Mouse (Mus musculus) CD4-positive helper T cell, adult 2 months (primary cell): ENCODE results near the gene Lap3.

ENCODE experiments used
- DNase-seq: peaks from one replicate; pipeline ENCODE4 v3.0.0-alpha.2; 2012; ENCODE audit warnings: low read depth, missing footprints, low spot score

Gene Lap3

DNA sequence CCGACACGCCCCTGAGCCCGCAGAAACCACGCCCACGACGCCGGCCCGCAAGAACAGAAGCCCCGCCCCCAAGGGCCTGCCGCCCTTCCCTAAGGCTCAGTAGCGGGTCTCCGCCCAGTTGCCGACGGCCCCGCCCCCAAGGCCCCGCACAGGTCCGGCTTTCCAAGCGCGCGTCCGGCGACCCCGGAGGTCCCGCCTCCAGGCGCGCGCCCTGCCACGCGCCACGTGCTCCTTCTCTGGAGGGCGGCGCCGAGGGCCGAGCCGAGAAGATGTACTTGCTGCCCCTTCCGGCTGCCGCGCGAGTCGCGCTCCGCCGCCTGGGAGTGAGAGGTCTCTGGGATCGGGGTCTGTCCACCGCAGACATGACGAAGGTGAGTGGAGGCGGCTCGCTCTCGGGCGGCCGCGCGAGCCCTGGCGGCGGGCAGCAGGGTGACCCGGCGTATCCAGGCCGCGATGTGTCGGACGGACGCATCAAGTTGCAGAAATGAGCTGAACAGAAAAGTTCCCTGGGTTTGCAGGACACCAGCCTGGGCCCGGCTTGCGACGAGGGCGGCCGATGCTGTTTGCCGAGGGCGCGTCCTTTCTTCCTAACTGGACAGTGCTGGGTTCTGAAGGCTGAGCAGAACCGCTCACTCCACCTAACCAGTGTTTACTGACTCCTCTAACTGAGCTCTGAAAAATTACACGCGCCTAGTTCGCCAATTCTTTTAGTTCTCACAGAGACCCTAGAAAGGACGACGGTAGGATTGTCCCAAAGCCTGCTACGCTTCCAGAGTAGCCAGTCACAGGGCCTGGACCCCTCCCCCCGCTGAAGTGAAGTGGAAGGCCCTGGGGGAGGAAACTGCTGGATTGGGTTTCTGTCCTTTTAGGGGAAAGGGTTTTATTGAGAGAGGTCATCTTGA lies at the start of gene Lap3:
TSS of gene Lap3 (plus strand) at position 184 of the 902 bp plus-strand sequence.
- DNase-seq, result peak; percentile 97

DNA sequence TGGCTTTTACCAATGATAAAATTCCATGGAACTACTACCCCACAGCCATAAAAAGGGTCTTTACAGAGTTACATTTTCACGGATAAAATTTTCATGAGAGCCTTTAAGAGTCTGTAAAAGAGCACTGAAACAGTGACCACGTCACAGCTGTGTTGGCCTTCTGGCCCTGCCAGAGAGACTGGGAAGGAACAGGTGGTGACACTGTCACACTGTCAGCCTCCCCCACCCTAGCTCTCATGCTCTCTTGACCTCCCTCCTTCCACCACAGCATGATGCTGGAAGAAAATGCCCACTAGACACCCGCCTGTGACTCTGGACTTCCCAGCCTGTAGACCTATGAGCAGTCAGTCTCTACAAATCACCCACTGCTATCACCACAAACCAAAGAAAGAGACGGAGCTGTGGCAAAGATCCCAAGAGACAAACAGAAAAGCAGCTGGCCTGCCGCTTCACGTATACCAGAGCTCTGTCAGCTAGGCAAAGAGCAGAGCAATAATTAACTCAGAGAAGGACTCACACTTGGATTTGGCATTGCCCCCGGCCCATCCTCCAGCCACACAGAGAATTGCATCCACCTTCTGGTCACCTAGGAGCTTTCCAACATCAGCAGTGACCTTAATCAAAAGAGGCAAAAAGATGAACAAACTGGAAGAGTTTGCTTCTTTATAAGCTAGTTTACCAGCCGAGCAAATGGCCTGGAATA lies 48.9 kb upstream of the Lap3 start:
- DNase-seq, result no peak

DNA sequence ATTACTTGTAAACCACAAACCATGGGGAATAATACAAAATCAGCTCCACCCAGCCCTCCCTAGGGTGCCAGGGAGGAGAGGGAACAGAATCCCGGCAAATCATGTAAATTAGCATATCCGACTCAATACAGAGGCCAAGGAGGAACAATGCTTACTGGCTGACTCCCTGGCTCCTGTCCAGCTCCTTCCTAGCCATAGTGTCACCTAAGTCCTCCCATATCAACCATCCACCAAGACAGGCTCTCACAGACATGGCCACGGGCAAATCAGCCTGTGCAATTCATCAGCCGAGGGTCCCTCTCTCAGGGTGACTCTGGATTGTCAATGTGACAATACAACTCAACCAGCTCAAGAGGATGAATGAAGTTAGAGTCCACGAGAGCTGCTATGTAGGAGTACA lies 44.5 kb upstream of the Lap3 start:
- no peak for DNase-seq

DNA sequence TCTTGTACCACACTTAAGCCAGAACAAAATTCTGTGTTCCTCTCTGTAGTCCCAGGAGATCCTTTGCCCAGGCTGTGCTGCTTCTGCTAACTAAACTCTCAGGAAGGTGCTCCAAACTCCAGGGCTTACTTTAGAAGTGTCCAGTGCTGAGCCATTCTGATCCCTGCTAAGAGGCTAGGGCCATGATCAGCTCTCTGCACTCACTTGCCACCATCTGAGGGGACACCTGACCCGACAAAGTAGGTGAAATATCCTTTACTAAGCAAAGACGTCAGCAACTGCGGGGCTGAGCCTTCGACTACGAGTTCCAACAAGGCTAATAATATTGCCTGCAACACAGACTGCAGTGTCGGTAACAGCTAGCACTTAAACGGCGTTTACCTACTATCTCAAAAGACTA lies 44.0 kb upstream of the Lap3 start:
- peak; percentile 17 for DNase-seq

DNA sequence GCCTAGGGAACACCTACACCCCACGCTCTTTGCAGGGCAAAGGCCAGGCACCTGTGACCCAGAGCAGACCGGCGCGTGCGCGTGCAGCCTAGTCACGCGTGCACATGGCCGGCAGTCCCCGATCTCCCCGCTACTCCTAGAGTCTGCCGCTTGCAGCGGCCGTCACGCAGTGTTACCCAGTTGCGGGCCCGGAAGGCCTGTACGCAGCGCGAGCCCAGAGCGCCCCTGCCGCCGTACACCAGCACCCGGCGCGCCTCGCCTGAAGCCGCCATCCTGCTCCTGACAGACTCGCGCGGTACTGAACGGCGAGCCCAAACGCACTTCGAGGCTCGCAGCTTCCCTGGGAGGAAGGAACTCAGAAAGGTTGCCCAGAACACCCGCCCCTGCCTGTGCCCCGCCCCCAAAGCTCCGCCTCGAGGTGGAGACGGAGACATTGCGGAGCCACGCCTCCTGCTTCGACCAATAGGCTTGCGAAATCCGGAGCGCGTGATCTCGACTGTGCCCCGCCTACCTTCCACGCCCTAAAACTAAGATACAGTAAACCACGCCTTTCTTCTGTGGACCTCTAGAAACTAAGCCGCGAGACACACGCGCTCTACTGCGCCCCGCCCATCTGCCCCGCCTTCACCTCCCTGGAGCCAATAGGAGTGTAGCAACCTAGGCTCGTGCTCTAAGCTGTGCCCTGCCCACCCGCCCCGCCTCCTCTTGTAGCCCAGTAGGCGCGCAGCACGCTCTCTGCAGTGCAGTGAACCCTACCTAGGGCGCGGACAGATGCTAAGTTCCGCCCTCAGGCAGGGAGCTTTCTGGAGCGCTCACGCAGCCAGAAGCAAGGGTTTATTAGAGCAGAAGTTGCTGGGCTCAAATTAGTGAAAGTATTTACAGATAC lies 43.1 kb upstream of the Lap3 start, which contains the start of gene Qdpr:
TSS of gene Qdpr (minus strand) at position 406 of the 886 bp plus-strand sequence.
- peak; percentile 100 for DNase-seq

DNA sequence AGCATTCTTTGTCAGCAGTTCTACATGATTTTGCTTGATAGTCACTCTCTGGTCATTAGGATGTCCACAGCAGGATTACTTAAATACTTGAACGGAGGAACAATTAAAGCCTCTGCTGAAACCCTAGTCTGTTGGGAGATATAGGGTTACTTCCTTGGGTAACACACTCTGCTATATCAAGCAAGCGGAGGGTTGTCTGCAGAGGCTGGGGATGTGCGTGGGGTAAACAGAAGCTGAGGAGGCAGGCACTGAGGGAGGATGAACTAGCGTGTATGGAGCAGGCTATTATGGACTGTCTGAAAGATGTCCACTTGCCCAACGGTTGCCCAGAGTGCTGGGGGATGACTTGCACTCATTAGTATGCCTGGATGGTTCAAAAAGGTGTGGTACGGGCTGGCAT lies 39.7 kb upstream of the Lap3 start, which contains the start of gene Clrn2:
TSS of gene Clrn2 (plus strand) at position 301 of the 400 bp plus-strand sequence.
- no peak for DNase-seq

DNA sequence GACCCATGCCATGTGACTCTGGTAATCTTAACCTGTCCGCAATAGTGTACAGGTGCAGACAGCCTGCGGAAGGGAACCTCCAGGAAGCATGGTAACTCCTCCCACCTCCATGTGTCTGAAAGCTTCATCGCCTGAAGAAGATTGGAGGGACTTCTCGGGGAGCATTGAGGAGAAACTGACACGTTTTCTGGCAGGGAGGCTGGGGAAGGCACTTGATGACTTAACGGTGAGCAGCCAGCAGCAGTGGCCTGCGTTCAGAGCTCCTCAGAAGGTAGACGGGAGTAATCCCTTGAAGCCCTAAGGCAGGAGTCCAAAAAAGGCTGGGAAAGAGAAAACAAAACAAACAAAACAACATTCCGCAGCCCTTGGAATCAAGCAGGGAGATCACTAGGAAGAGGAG lies 38.7 kb upstream of the Lap3 start:
- DNase-seq, result no peak

DNA sequence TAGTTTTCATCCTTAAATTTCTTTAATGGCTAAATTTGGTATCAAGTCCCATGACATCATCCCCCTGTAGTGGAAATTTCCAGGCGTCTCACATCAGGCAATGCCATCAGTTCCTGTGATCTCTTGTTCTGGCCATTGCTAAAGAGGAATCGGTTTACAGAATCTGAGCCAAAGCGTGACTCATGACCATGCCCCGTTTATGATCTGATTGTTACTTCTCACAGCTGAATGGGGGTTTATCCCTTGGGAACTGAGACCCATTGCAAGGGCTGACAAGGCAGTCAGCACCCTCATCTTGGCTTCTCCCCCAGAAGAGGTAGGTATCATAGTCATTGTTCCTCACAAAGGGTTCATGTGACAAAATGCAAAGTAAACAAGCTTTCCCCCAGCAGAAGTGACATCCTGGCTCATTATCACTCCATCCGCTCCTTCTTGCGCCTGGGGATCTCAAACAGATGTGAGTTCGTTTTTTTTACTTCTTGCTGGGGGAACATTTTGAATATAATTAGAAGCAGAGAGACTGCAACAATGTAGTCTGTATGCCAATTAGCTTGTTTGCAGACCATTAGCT lies 20.2 kb upstream of the Lap3 start:
- DNase-seq, result no peak

DNA sequence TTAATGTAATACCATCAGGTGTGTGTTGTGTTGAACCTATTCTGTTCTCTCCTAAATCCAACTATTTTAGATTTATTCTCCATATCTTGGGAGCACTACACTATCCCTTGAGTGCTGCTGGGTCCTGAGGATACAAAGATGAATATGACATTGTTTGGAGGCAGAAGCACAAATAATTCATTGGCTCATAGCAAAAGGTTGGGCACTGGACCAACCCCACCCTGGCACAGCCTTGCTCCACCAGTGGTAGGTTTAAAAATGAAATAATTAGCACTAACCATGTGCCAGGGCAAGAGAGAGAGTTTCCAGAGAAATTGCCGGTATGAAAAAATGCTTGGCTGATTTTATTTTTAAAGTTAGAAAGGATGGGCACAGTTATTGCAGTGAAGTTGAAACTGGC lies 19.7 kb upstream of the Lap3 start:
- DNase-seq, result no peak

DNA sequence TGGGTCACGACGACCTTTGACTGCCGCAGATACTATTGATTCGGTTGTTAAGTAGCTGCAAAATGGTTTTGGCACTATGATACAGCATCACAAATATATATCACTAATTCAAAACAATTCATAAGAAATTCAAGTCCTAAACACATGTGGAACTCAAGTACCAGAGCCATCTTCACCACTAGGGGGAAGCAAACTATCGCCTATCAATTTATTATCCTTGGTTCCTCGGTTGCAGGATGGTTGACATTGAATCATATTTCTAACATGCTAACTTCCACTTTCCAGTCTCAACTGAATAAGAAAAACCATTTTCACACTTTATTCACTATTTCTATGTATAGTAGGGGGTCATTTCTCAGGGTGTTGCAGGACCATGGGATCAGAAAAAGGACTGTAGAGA lies 19.0 kb upstream of the Lap3 start:
- peak; percentile 63 for DNase-seq

DNA sequence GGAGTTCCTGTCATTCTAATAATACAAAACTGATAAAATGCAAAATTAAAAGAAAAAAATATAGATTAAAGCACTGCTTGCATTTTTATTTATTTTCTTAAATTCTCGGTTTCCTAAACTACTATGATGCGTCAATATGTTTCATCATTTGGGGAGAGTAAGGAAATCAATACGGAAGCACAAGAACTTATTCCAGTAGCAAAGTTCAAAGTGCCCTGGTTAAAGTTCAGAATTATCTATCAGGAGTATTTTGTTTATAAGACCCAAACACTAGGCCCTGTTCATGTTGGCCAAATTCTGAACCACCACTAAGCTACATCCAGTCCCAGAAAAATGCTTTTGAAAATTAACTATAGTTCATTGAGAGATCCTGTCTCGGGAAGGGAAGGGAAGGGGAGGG lies 18.4 kb upstream of the Lap3 start:
- DNase-seq, result no peak

DNA sequence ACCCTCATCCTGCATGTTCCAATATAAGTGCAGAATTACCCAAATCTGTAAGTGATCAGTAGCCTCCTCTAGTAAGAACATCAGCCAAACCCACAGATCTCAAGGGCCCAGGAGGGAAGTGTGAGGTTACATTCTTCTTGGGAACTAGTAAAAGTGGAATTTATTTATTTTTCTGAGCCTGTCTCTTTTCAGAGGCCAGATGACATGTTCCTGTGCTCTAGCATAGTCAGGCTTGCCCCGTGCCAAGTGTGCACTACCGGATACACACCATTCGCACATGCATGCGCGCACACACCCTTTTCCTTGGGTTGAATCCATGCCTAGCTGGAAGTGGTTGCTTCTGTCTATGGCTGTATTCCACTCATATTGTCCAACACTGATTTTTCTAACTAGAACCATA lies 17.4 kb upstream of the Lap3 start:
- no peak for DNase-seq

DNA sequence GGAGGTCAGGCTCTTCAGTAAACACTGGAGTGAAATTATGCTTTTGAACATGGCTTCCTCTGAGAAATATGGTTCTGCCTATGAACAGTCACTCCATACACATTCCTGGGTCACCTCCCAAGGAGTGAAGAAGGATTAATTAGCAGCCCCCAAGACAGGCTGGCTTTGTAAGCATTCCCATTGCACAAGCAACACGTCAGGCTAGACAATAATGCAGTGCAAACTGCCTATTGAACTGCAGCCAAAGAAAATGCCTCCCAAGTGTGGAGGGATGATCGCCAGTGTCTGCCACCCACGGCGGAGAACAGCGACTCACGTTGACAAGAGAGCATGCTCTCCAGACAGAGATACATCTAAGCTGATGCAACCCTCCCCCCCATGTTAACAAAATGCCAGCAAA lies 16.9 kb upstream of the Lap3 start:
- DNase-seq, result no peak

DNA sequence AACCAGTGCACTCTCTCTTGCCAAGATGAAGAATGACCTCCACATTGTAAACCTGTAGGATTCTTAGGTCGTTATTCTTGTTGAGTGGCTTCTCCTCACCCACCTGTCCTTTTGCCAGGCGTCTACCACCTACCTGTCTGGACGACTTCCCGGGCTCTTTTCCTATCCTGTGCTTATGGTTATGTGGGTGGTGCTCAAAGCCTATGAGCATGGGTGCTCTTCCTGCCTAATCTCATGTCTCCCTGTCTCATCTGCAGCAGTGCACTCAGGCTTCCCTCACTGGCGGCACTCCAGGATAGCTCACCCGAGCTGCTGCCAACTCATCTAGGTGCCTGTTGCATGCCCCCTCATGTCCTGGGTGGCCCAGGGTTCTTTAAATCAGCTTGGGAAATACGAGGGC lies 15.6 kb upstream of the Lap3 start:
- DNase-seq, result no peak

DNA sequence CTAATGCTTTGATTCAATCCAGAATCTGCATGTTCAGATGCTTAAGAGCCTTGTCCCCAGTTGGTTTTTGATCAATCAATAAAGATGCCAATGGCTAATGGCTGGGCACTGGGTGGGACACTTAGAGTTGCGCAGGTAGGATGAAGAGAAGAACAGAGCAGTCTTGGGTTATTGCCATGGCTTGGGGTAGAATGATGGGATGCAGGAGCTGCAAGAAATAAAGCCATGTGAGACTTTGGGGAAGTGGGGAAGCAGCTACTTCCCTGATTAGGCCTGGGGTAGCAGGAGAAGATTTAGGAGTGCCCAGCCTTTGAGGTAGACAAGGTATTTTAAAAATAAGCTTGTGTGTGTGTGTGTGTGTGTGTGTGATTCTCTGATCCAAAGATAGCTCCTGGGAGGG lies 13.1 kb upstream of the Lap3 start:
- DNase-seq, result no peak

DNA sequence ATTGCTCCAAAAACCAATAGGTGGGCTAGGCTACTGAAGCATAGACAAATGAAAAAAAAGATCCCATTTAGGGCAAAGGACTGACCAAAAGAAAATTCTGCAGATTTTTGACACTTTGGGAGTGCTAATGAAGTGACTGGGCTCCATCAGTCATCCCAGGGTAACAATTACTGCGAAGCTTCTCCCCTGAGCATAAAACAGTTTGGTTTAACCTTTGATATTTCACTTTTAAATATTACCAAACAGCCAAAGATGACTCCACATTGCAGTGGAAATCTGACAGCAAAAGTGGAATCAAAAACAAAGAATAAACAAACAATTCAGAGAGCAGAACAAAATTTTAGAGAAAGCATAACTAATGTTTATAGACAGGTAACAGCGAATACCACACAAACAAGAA lies 12.0 kb upstream of the Lap3 start:
- no peak for DNase-seq

DNA sequence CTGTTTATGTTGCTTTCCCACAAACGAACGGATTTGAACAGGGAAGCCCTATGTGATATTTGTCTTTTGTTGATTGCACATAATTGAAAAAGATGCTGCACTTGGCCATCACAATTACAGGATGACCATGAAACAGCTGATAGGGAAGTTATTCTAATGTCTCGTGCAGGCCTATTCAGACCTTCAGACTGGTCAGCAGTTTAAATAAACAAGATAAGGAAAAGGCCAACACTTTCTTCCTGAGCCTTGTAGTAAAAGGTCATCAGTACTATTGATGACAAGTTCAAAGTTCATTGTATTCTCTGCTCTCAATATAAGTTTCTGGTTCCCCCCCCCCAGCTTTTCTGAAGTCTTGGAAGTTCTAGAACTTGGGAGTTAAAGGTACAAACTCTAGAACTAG lies 10.6 kb upstream of the Lap3 start:
- DNase-seq, result no peak

DNA sequence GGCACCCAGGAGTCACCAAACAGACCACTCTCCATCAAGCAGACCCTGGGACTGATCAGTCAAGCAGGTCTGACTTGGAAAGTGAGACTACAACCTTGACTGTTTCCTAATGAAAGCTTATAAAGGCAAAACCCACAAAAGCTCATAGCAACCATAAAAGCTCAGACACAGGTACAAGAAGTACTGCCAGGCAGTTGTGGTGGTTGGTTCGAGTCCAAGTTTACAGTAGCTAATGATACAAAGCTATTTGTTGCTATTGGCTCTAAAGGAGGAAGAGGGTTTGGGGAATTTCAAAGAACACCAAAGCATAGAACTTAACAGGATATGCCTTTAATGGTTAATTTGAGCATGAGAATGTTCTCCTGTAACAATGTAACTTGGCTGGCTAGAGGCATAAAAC lies 9.5 kb upstream of the Lap3 start:
- DNase-seq, result no peak

DNA sequence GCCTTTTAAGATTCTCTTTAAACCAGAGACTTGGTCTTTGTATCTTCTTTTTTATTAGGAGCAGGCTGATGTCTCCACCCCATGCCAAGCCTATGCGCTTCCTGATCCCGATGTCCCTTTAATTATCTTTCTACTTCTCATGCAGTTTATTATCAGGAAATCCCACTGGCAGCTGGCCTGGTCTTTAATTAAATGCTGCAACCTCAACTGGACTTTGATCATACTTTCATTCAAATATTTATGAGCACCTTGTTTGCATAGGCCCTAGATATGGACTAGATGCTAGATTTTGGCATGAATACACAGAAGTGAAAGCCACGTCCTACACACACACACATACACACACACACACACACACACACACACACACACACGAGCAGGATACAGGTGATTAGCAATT lies 1.4 kb upstream of the Lap3 start:
- DNase-seq, result no peak

DNA sequence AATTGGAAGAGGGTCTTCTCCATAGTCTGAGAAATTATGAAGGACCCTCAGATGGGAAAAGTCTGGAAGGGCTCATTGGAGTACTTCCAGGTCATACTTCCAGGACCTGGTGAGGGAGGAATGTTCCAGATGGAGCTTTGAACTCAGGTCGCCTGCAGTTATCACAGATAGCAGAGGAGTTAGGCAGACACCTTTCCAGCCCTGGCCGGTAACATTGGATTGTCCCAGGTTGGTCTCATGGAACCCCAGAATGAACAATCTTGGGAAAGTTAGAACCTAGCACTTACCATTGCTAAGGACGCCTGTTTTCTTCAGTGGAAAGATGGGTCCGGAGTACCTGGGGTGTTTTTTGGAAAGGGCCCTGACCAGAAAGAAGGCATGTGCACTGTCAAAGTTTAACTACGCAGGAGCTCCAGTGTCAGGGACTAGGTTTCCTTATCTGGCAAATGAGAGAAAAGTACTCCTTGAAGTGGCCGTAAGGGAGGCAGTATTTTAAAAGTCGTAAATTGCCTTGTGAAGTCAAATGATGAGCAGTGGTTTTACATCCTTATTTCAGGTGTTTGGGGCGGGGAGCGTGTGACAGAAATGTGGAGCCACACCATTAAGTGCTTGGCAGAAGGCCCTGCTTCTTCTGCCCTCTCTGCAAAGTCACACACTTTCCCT lies 1.1 kb downstream of the Lap3 start:
- no peak for DNase-seq

DNA sequence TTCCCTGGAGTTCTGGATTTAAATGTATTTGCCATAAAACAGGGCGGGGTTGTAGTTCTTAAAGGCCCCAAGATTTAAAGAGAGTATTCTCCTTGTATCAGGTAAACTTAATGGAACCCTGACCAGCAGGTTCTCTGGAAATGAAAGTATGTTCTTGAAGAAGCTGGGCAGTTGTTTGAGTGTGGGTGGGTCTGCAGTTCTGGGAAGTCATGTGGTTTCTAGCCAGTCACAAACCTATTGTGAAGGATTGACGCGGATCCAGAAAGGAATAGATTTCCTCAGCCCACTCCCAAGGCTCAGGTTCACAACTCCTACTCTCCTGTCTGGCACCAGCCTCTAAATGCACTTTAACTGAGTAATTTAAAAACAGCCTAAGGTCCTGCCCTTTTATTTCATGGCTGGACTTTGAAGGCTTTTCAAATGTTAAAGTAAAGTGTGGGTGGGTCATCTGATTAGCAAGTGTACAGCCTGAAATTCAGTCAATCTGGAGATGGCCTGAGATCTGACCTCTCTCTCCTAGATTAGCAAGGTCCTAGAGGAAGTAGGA lies 2.3 kb downstream of the Lap3 start:
- DNase-seq, result no peak
